Mouse (Mus musculus): Measurements from ENCODE around the gene Zfp811. TPM values are rescaled to one million over a fixed set of nuclear protein-coding genes. Genes with fewer than 3 reads are reported as not detected.
"Not testable (repeated sequence)": the region's sequence is repeated elsewhere in the genome, so short reads cannot be mapped to it uniquely, and the experiment has no call there.

The Zfp811 gene
- total RNA-seq (2021): under 1 TPM; 0.27 to 0.43 TPM

DNA sequence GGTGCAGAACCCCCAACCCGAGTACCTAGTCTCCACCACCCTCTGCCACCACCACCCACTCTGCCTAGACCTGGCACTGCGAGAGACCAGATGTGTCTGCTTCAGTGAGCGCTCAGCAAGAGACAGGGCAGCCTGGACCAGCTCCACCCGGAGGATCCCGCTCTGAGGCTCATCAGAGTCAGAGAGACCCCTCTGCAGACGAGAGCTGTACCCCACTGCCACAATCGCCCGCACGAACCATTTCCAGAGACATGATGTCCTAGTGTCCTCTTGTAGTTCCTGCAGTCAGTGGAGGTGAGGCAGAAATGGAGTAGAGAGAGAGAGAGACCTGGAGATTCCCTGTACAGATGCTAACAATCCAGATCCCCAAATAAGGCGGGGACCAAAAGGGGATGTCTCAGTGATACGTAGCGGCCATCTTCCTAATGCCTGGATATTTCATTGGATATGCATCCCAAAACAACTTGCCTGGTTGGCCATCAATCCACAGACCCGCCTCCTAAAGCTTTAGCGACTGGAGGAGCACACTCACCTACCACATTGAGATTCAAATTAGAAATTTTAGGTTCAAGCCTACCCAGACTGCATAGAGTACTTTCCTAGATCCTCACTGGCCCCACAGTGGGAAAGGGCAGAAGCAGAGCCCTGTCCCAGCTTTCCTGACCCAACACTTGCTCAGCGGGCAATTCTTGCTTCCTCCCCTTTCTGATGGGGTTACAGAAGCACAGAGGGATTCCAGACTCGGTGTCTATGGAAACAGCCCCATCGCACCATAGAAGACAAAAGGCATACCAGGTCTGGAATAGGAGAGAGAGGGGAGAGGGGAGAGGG, at the start of gene Zfp811:
Gene Zfp811 (minus strand): TSS at position 388 of the 831 bp plus-strand sequence.
- peak; percentile 24 for DNase-seq

DNA sequence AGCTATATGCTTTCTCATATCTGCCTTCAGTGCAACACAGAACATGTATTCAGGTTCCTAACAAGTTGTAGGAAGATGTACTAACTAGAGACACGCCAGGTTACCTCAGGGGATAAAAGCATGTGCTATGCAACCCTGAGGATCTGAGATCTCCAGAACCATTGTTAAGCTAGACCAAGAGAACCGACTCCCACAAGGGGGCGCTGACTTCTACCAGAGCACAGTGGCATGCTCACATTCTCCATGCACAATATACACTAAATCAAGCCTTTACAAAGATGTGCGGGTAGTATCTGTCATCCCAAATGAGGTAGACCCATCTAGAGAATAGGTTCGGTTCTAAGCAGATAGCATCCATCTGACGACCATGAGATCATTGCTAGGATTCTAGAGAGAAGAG, 47.0 kb upstream of the Zfp811 start:
- DNase-seq: not testable (repeated sequence)

DNA sequence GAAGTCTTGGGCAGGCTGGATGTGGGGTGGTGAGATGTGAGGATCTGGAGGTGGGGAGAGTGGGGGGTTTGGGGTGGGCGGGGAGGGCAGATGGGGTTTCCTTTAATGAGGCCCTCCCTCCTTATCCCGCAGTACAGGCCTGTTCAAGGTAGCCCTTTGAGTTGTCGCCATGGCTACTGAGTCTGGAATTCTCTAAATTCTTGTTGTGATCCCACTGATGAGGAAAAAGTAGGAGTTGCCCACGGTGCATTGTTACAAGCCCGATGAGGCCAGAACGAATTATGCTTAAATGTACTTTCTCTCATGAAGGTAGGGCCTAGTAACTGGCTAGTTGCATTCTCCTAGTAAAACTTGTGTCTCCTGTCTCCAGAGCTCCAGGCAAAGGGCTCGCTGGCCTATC, 41.9 kb upstream of the Zfp811 start:
- no peak for DNase-seq

DNA sequence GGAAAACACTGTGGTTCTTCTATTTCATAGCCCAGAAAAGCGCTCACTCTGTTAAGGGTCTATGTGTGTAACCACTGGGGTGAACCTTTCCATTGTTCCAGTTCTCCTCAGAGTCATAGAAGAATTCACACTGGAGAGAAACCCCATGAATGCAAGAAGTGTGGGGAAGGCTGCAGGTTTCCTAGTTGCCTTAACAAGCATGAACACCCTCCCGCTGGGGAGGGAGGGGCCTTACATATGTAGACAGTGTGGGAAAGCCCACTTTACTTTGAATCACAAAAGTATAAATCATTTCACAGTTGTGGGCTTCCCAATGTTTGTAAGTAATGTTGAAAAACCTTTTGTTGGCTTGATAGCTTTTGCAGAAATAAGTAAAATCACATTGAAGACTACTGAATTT, 31.7 kb upstream of the Zfp811 start:
- no peak for DNase-seq

DNA sequence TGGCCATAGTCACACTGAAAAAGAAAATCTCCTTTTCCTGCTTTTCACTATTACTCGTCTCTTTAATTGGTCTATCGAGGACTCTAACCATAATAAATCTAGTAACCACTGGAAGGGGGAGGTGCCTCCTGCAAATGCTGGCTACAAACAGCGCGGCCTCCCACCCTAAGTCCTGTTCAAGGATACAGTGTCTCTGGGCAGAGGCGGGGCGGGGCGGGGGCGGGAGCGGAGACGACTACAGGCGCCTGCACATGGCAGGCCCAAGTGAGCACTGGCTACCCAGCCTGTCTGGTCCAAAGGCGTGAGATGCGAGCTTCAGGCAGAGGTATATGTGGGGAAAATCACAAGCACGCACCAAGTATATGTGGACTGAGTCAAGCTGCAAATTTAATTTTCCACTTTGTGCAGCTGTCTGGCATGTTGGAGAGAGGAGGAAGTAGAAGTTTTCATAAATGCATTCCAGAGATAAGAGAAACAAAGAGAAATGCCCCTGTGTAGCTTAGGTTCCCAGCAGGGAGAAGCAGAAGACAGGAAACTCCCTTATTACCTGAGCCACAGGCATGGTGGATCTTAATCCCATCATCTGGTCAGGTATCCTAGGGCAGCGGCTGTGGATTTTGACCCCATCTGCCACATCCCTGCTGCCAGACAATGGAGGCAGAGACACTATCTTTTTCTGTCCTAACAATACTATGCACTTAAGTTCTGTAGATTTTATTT, 29.5 kb upstream of the Zfp811 start:
- DNase-seq: peak; percentile 11

DNA sequence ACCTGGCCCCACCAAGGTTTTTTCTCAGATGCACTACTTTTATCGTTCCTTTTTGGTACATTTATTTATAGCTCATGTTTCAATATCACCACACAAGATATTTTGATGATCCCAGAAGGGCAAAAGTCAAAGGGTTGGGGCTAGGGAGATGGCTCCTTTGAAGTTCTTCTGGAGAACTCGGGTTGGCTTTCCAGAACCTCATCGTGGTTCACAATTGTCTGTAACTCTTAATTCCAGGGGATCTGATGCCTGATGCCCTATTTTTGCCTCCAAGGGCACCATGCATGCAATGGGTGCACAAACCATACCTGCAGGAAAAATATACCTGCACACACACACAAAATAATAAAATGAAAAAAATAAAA, 20.7 kb upstream of the Zfp811 start:
- DNase-seq: no peak

DNA sequence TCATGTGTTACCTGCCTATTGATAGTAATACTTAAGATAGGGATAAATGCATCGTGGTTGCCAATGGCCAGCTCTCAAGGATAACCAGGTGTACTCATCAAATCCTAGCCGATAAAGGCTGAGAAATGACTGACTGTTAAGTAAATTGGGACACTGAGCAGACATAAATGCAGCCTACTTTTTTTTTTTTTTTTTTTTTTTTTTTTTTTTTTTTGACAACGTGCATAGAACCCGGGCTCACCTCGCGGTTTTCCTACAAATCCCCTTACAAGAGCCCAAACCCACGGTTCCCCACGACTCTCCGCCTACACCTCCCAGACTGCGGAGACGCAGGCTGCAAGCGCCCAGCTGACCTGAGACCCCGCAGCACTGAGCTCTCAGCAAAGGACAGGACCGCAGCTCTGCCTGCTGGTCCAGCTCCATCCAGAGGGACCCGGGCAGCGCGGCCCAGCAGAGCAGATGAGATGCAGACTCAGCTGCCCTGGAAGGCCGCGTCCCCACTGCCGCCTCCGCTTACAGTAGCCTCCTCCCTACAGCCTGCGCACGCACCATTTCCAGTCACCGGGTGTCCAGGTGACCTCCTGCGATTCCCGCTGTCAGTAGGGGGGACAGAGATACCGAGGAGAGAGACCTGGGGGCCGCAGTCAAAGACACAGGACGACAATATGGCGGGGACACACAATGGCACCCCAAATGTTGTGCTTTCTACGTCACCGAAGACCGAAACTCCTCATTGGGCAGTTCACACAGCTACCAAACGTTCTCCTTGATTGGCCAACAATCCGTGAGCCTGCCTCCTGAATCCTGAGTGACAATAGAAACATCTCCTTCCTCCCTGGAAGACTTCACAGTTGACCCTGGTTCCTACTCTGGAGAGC, 20.0 kb upstream of the Zfp811 start, which contains the start of gene Zfp799:
Gene Zfp799 (minus strand): TSS at position 722 of the 878 bp plus-strand sequence.
- peak; percentile 72 for DNase-seq

DNA sequence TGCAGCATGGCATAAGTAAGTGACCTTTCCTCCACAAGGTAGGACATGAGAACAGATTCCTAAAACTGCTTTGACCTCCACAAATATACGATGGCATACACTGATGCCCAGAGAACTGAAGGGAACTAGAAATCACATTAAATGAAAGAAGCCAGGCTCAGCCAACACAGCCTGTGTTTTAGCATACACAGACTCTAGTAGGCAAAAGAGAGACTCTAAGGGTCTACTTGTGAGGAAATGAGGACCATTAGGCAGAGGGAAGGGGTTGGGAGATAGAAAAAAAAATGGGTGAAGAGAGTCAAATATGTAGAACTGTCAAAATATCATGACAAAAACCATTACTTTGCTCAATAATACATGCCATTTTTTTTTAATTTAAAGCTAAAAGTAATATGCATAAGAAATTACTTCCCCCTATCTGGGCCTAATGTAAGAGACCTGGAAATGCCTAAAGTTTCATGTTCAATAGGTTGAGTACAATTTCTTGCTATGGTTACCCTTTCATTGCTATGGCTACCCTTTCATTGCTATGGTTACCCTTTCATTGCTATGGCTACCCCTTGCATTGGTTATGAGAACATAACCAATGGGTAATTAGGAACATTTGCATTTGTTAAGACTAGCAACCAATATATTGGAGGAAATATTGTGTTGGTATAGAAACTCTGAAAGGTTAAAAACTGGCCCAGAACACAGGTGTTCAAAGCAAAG, 6.5 kb upstream of the Zfp811 start:
- DNase-seq: no peak

DNA sequence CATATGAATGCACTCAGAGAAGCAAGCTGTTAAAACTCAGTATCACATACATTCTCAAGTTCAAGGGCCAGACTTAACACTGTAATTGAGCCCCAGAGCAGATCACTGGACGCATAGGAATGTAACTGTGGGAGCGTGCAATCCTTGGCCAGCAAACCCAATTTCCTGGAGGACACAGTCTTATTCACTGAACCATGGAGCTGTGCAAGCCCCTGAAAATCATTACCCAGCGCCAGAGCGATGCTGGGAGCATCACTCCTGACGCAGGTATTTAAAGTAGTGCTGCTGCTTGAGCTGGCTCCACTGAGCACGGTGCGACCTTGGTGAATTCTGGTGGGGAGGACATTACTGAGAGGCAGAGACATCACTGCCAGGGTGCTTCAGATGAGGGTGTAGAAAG, 4.4 kb upstream of the Zfp811 start:
- no peak for DNase-seq

DNA sequence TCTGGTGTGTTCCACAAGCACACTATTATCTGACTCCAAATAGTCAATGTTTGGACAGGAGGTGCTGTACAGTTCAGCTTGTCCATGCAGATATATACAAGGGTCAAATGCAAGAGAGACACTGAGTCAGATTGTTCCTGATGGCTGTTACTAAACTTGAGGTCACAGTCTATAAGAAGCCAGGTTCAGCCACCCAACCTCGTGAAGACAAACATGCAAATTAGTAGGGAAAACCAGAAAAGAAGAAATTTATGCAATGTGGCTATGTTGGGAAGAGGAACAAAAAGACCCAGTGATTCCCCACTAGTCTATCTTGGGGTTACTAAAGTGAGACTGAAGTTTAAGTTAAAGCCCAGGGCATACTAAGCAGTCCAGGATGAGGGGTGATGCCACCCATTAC, 917 bp upstream of the Zfp811 start:
- DNase-seq: no peak

DNA sequence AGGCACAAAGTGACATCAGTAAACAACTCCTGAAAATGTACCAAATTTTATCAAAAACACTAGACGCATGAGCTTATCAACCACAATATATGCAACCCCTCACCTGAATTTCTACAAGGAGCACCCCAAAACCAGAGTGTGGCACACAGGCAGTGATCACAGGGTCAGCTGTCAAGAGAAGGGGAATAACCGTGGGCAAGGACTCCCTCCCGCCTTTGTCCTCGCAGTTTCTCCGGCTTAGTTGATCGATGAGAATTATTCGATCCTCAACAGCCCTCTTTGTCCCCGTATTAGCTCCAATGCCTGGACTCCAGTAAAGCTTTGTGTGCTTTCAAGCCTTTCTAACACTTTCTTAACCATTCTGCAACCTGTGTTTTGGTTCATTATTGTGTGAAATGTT, 810 bp downstream of the Zfp811 start:
- no peak for DNase-seq

DNA sequence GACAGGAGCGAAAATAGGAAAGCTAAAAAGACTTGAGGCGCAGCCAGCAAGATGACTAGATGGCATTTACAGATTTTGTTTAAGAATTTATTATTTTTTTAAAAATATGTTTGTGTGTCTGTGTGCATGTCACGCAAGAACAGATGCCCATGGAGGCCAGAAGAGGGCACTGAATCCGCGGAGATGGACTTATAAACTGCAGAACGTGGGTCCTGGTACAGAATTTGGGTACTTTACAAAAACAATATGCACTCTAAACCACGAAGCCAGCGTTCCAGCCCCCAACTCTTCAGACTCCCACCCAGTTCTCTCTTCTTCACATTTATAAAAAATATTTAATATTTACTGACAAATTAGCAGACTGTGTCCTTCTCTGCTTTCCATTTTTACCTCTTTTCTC, 20.5 kb downstream of the Zfp811 start:
- no peak for DNase-seq

DNA sequence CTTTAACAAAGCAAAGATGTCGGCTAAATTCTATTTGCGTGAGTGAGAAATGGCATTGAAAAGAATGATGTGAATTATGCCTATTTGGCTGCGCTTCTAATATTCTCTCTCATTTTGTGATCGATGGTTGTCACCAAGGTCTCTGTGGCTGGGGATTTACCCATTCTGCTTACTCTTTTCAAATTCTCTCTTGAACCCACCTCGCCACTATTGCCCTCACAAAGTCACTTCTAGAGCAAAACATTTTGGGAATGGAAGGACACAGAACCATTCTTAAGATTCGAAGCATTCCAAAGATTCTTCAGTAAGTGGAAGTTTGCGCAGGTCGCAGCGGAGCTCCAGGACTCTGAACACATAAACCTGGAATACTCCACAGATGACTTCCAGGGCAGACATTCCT, 21.2 kb downstream of the Zfp811 start:
- no peak for DNase-seq

DNA sequence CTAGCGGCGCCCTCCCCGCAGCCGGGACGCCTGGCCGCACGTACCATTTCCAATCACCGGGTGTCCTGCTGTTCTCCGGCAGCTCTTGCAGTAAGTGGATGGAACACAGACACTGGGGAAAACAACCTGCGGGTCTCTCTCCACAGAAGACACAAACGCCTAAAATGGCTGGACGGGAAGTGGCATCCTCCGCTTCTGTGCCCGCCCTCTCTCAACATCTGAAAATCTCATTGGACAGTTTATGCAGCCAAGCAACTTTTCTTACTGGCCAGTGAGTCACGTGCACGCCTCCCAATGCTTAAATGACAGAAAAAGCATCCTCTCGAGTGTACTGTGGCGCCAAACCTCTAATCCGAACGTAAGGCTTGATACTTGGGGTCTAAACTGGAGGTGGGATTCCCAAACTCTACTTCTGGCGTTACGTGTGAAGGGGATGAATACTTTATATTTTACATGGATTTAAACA, 21.6 kb downstream of the Zfp811 start, which contains the start of gene Zfp871:
Gene Zfp871 (minus strand): TSS at position 194 of the 466 bp plus-strand sequence.
- DNase-seq: peak; percentile 88

DNA sequence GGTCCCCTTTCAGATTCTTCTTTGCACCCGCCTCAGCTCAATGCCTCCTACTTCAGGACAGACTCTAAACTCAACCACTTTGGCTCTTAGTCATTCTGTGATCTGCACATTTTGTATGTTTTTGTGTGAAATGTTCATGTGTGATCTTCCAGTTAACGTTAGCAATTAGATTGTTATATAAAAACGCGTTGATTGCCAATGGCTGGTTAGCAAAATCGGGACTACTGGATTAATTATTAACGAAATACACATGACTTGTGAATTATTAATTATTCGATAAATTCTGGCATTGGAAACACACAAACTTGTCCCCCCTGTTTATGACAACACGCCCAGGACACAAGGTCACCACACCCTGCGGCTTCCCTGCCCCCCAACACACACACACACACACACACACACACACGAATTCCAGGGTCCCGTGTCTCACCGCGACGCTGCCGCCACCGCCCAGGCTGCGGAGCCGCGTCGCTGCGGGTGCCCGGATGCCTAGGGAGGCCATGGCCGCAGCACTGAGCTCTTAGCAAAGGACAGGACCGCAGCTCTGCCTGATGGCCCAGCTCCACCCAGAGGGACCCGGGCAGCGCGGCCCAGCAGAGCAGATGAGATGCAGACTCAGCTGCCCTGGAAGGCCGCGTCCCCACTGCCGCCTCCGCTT, 22.2 kb downstream of the Zfp811 start:
- DNase-seq: no peak

DNA sequence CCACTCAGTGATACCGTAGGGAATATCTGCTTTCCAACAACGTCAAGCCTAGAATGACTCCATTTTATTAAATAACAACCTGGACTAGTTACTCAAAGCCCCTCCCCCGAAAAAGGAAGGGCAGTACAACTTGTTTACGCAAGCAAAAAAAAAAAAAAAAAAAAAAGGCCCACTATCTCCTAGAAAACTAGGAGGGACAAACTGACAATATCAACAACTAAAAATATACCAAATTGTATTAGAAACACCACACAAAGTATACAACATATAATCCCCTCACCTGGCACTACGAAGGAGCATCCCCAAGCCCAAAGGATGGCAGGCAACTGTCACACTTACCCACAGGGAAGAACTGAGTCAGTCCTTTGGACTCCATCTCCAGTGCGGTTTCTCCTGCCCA, 22.8 kb downstream of the Zfp811 start:
- DNase-seq: no peak

DNA sequence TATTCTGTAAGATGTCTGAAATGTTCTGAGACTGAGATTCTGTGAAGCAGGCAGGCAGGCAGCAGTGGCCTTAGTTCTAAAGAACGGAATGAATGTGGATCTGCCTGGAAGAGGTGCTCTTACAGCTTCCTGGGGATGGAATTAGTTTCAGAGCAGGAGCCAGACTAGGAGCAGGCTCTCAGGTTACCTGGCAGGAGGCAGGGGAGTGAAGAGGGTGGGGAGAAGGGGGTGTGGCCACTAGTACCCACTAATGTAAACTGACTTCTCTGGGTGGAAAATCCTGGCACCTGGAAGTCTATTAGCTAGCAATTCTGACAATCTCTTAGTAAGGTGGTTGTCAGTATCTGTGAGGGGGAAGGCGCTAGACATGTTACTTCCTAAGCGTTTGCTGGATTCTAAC, 24.1 kb downstream of the Zfp811 start:
- DNase-seq: no peak

DNA sequence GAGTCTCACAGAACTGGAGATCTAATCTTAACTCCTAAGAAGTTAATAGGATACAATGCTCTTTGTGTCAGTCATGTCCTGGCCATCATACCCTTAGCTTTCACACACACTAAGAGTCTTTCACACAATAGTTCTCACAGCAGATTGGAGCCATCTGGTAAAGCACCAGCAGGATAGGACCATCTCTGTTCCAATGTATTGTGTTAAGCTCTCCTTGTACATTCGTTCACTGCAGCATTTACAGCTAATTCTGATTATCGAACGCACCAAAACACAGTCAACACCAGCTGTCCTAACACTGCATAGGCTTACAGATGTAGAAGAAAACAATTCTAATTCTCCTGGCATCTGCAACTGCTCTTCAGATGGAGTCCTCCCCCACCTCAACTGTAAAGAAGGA, 32.2 kb downstream of the Zfp811 start:
- no peak for DNase-seq

DNA sequence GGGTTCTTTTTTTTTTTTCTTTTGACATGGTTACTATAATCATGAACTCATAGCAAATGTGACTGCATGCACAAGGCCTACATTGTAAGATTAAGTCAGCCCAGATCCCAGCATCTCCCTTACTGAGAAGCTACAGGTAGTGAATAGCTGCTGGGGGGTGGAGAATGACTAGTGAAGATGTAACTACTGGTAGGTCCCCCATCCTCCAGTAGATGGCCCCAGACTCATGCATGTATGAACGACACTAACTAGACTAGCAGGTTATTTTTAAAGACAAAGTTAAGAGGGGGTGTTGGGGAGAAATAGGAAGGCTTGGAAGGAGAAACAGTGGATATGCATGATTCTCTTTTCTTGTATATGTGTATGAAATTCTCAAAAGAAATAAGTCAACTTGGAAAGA, 38.5 kb downstream of the Zfp811 start:
- DNase-seq: peak; percentile 28

DNA sequence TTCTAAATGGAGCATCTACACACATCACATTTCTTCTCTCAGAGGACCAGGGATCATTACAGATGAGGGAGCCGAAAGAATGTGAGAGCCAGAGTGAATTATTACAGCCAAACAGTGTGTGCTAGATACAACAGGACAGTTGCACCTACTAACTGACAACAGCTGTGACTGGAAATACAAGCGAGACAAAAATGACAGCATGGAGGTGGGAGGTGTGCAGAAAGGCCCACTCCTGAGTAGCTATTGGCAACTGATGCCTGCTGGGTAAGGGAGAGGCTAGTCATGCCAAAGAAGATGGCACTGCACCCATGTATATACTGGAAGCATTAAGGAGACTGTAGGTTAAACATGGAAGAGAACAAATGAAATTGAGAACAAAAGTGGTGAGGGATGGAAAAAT, 43.3 kb downstream of the Zfp811 start:
- no peak for DNase-seq

DNA sequence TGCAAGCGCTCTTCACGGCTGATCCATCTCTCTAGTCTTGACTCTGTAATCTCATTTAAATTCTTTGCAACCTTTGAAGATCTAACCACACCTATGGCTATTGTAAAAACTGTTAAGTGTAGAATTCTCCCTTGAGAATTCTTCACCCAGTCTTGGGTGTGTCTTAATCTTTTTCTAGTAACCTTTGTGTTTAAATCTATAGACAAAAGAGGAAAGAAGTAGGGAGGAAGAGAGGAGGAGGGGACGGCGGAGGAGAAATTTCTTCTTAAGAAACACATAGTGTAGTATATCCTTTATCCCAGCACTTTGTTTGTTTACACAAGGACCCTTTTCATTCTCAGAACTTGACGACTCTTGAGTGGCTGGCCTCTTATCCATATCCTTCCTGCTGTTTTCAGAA, 52.4 kb downstream of the Zfp811 start:
- no peak for DNase-seq

DNA sequence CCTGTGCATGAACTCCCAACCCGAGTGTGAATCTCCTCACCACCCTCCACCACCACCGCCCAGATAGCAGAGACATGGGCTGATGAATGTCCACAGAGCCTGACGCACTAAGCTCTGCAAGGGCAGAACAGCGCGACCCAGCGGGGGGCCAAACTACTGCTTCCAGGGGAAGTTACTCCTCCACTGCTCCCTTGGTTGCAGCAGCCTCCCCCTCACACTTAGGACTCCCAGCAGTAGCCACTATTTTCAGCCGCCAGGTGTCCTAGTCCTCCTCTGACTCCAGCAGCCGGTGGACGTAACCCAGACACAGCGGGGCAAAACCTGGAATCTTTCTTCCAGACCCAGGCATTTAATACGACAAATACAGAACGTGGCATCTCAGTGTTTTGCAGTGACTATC, 56.1 kb downstream of the Zfp811 start:
- DNase-seq: peak; percentile 59

All from heart, postnatal 4 days (tissue).